Mouse (Mus musculus): Measurements from ENCODE around the gene Gm21586. TPM values are rescaled to one million over a fixed set of nuclear protein-coding genes. Genes with fewer than 3 reads are reported as not detected.
"Not testable (repeated sequence)": the region's sequence is repeated elsewhere in the genome, so short reads cannot be mapped to it uniquely, and the experiment has no call there.

Gene Gm21586
- not detected for total RNA-seq (2021)
- long read RNA-seq, experiment 1, partial matches to known transcripts = 0 of 2 reads
- long read RNA-seq, experiment 1, other reads (novel, unspliced or antisense) = 2 of 2 reads
- long read RNA-seq, experiment 2 = 0 reads

GRCm38 (mm10) chr4:42439078-42439477 is at the start of gene Gm21586:
Gene Gm21586, plus strand, starts transcription at chr4:42439378.
- H3K4me3 ChIP-seq; H3K27ac ChIP-seq; DNase-seq (ENCODE audit: extremely low spot score in 1 of 2, low spot score in 2 of 2); intact Hi-C loops (cut with DNase I): not testable (repeated sequence)

DNA sequence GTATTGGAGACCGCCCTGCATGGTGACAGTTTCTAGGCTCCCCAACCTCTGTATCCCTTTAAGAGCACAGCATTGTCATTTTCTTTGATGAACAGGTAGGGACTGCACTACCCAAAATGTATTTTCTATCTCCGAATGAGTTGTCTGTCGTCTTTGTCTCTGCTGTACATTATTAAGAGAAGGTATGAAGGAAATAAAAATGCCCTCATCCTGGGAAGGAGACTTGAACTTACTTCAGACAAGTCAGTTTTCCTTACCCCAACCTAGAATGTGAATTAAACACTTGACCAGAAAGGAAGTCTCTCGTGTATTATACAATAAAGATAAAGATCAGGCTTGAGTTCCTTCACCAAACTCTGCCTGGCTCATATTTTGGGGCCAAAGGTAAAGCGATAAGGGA is 27.3 kb downstream of the Gm21586 start, which contains the start of gene Gm2163:
TSS of gene Gm2163 (plus strand) at position 301 of the 400 bp plus-strand sequence.
- DNase-seq (ENCODE audit: extremely low spot score in 1 of 2, low spot score in 2 of 2); intact Hi-C loops (cut with DNase I); H3K27ac ChIP-seq; H3K4me3 ChIP-seq: not testable (repeated sequence)

Other genes starting within 250 kb of the Gm21586 start
- gene Gm10600, start 198.7 kb upstream of the Gm21586 start, total RNA-seq (2021) = 10 to 100 TPM in 1 of 2 experiments, 1 to 10 TPM in 1; 9.7 to 10.8 TPM
- gene Ccl21b, start 183.6 kb upstream of the Gm21586 start, total RNA-seq (2021) = not detected
- not detected for gene Gm21953, start 145.1 kb upstream of the Gm21586 start, total RNA-seq (2021)
- 1 to 10 TPM in 1 of 2 experiments, not detected in 1; 2.4 TPM for gene Fam205a3, start 121.0 kb upstream of the Gm21586 start, total RNA-seq (2021)
- gene Gm2163, start 27.4 kb downstream of the Gm21586 start, total RNA-seq (2021) = 1 to 10 TPM; 7.8 to 8.7 TPM
- 1 to 10 TPM in 1 of 2 experiments, not detected in 1; 2.4 TPM for gene Fam205a2, start 88.8 kb downstream of the Gm21586 start, total RNA-seq (2021)
- gene Gm10591, start 172.8 kb downstream of the Gm21586 start, total RNA-seq (2021) = not detected
- gene Gm2564, start 190.3 kb downstream of the Gm21586 start, total RNA-seq (2021) = 10 to 100 TPM; 14.0 to 14.4 TPM
- 1 to 10 TPM; 2.4 to 6.4 TPM for gene Ccl27b, start 215.9 kb downstream of the Gm21586 start, total RNA-seq (2021)
- under 1 TPM in 1 of 2 experiments, not detected in 1; 0.27 TPM for gene Il11ra2, start 222.5 kb downstream of the Gm21586 start, total RNA-seq (2021)